Mouse (Mus musculus) embryonic facial prominence, embryonic 11.5 days (tissue): ENCODE results near the gene Pank4. TPM values are rescaled to one million over a fixed set of nuclear protein-coding genes. Genes with fewer than 3 reads are reported as not detected.

Experiments used
- ATAC-seq: fragments of 200-750 bp; cut with Nextera tagmentation; replicated peaks from 2 replicates; pipeline ENCODE4 v1.8.0; 2017; ENCODE audit warnings: low read depth; ENCODE audit not compliant: insufficient number of reproducible peaks, low FRiP score, low TSS enrichment
- DNase-seq: peaks from one replicate; pipeline ENCODE4 v3.0.0-alpha.2; 2015; ENCODE audit warnings: low spot score
- H3K27ac ChIP-seq: fragments of 300-500 bp; sonication (generic); replicated peaks from 2 replicates; pipeline ENCODE4 v1.5.1; 2014; ENCODE audit warnings: mild to moderate bottlenecking, low read depth, low read length, control low read depth
- H3K27me3 ChIP-seq: fragments of 300-500 bp; sonication (generic); 2 replicates; pipeline ENCODE4 v1.6.1; 2014; ENCODE audit warnings: mild to moderate bottlenecking, low read length, moderate library complexity, mixed read lengths; ENCODE audit not compliant: control insufficient read depth, insufficient read depth
- H3K36me3 ChIP-seq: fragments of 300-500 bp; sonication (generic); replicated peaks from 2 replicates; pipeline ENCODE4 v1.6.1; 2014; ENCODE audit warnings: low read depth, mild to moderate bottlenecking, low read length, moderate library complexity, mixed read lengths; ENCODE audit not compliant: control insufficient read depth, insufficient read depth
- H3K4me1 ChIP-seq: fragments of 300-500 bp; sonication (generic); 2 replicates; pipeline ENCODE4 v1.6.1; 2014; ENCODE audit warnings: low read length, mixed read lengths; ENCODE audit not compliant: control insufficient read depth, insufficient read depth
- H3K4me2 ChIP-seq: fragments of 300-500 bp; sonication (generic); 2 replicates; pipeline ENCODE4 v1.6.1; 2014; ENCODE audit warnings: low read depth, mild to moderate bottlenecking, control low read depth, low read length, moderate library complexity
- H3K4me3 ChIP-seq: fragments of 300-500 bp; sonication (generic); 2 replicates; pipeline ENCODE4 v1.5.1; 2014; ENCODE audit warnings: low read depth, low read length, control low read depth
- H3K9ac ChIP-seq: fragments of 300-500 bp; sonication (generic); replicated peaks from 2 replicates; pipeline ENCODE4 v1.6.1; 2014; ENCODE audit warnings: mild to moderate bottlenecking, control low read depth, low read length
- H3K9me3 ChIP-seq: fragments of 300-500 bp; sonication (generic); replicated peaks from 2 replicates; pipeline ENCODE4 v1.6.1; 2016; ENCODE audit warnings: mild to moderate bottlenecking, low read length, inconsistent platforms, mixed read lengths; ENCODE audit not compliant: control insufficient read depth
- WGBS: fragments of 180-500 bp; shearing (Covaris S2); extraction: QIAGEN DNeasy Blood & Tissue Kit; methylation state at CpG from one replicate; pipeline ENCODE4 v1.1.7; 2014; 5-methylcytosine and 5-hydroxymethylcytosine counted together
- polyA plus RNA-seq: library from polyadenylated mRNA; unstranded; fragments of >200 nt; fragmentation: Nextera tagmentation; extraction: Ambion mirVana; gene quantifications from 2 replicates; pipeline ENCODE4 v1.2.1, GENCODE M21; 2014

Gene Pank4
- polyA plus RNA-seq, 1 experiment from 2014 or later: 48.8 TPM

- no peaks in the 10 kb centered on the region for H3K4me1 ChIP-seq
- H3K27ac ChIP-seq: no peak overlapping the region
- 79% methylated on average over 8 of the region's 8 CpGs for WGBS
- H3K4me2 ChIP-seq: no peak overlapping the region
- DNase-seq: no peak
- no peak for ATAC-seq
- no peak overlapping the region for H3K4me3 ChIP-seq
- no peaks in the 10 kb centered on the region for H3K27me3 ChIP-seq
- no peaks in the 10 kb centered on the region for H3K9me3 ChIP-seq
- no peak overlapping the region for H3K9ac ChIP-seq
- H3K36me3 ChIP-seq: no peaks in the 10 kb centered on the region
Measured at GRCm38 (mm10) chr4:155011312-155012025, 47.5 kb downstream of the Pank4 start.

GRCm38 (mm10) chr4:155012115-155012514, 48.2 kb downstream of the Pank4 start:
- Histone ChIP-seq H3K4me1 (no peaks in the 10 kb centered on the region), H3K4me3 (no peak overlapping the region), H3K9ac (no peak overlapping the region), H3K27me3 (no peaks in the 10 kb centered on the region), H3K9me3 (no peaks in the 10 kb centered on the region), H3K4me2 (no peak overlapping the region), H3K27ac (no peak overlapping the region), H3K36me3 (no peaks in the 10 kb centered on the region)
- no peak for ATAC-seq
- DNase-seq: no peak
- 54% methylated on average over 2 of the region's 2 CpGs for WGBS

DNA sequence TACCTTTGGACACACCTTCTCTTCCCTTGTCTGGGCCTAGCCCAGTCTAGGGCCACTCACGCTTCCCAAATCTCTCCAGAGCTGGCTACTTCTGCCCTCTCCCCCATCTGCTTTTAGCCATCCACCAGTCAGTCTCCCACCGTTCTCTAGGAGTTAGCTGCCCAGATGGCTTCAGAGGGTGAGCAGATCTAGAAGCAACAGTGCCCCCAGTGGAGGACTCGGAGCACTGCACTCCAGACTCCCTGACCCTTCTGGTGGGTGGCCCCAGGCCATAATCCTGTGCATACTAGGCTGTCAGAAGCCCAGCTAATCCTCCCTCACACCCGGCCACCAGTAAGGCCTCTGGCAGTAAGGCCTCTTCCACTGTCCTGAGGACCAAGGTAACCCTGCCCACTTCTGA, 48.9 kb downstream of the Pank4 start:
- H3K9me3 ChIP-seq: no peaks in the 10 kb centered on the region
- ATAC-seq: peak; percentile 67
- H3K4me1 ChIP-seq: no peaks in the 10 kb centered on the region
- no peak overlapping the region for H3K9ac ChIP-seq
- DNase-seq: peak; percentile 84
- H3K36me3 ChIP-seq: no peaks in the 10 kb centered on the region
- H3K27me3 ChIP-seq: no peaks in the 10 kb centered on the region
- no peak overlapping the region for H3K4me3 ChIP-seq
- no peak overlapping the region for H3K4me2 ChIP-seq
- no peak overlapping the region for H3K27ac ChIP-seq
- 6% methylated on average over 4 of the region's 4 CpGs for WGBS

- Histone ChIP-seq H3K4me2 (no peak overlapping the region), H3K27ac (no peak overlapping the region), H3K4me1 (peaks cover 5% of the 10 kb centered on the region), H3K27me3 (no peaks in the 10 kb centered on the region), H3K36me3 (no peaks in the 10 kb centered on the region), H3K9ac (no peak overlapping the region), H3K9me3 (no peaks in the 10 kb centered on the region), H3K4me3 (no peak overlapping the region)
- no peak for ATAC-seq
- no peak for DNase-seq
- WGBS: 62% methylated on average over 14 of the region's 14 CpGs
Measured at GRCm38 (mm10) chr4:155014244-155014643, 50.3 kb downstream of the Pank4 start.

DNA sequence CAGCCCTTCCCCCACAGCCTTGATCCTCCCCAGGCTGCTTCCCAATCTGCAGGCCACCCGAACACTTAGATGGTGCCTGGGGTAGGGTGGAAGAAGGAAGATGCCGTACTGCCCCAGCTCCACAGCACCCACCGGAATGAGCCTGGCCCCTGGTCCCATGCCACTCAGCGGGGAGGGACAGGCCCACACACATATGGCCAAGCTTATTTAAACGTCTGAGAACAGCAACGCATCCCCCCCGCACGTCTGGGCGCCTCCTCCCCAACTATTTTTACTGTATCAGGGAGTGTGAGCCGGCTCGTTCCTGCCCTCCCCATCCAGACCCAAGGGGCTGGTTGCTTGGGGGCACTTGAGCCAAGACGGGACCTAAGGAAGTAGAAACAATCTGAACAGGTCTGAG, 50.9 kb downstream of the Pank4 start:
- Histone ChIP-seq H3K27ac (no peak overlapping the region), H3K9ac (no peak overlapping the region), H3K36me3 (no peaks in the 10 kb centered on the region), H3K4me2 (no peak overlapping the region), H3K27me3 (no peaks in the 10 kb centered on the region), H3K9me3 (no peaks in the 10 kb centered on the region), H3K4me3 (no peak overlapping the region), H3K4me1 (peaks cover 5% of the 10 kb centered on the region)
- WGBS: 74% methylated on average over 12 of the region's 12 CpGs
- ATAC-seq (no peak), DNase-seq (no peak)

DNA sequence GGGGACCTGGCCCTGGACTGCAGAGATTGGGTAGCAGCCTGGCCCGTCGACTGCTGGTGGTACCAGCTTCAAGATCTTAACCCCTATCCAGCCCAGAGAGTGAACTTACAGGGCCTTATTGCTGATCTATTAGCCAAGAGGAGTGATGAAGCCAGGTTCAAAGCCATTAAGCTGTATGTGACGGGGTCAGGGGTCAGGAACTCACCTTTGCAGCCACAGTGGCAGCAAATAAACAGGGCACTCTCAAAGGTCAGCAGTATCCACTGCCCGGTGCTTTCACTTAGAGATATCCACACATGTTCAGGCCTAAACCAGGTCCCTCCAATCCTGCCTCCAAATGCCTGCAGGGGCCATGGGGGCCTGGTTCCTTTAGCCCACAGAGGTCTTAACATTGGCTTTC, 51.6 kb downstream of the Pank4 start:
- no peak overlapping the region for H3K4me2 ChIP-seq
- DNase-seq (no peak), ATAC-seq (no peak)
- no peaks in the 10 kb centered on the region for H3K9me3 ChIP-seq
- H3K4me3 ChIP-seq: no peak overlapping the region
- H3K27me3 ChIP-seq: no peaks in the 10 kb centered on the region
- H3K27ac ChIP-seq: no peak overlapping the region
- H3K9ac ChIP-seq: no peak overlapping the region
- H3K4me1 ChIP-seq: peaks cover 5% of the 10 kb centered on the region
- no peaks in the 10 kb centered on the region for H3K36me3 ChIP-seq
- 70% methylated on average over 4 of the region's 4 CpGs for WGBS

DNA sequence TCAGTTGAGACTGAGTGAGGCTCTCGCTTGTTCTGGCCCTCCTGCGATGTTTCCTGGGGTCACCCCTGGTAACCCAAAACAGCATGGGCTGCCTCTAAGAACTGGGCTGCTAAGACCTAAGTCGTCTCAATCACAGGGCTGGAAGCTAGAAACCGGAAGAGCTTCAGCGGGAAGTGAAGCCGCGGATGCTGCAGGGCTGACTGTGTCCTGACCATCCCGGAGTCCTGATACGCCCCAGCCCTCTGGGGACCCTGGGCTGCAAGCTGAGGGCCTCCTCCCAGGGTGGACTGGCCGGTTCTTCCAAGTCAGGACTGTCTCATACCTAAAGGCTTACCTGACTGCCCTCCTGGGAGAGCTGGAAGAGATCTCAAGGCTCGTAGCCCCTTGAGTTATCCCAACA, 52.9 kb downstream of the Pank4 start:
- no peak overlapping the region for H3K9ac ChIP-seq
- no peak overlapping the region for H3K27ac ChIP-seq
- 54% methylated on average over 11 of the region's 11 CpGs for WGBS
- no peak for ATAC-seq
- peaks cover 5% of the 10 kb centered on the region for H3K4me1 ChIP-seq
- DNase-seq: no peak
- no peak overlapping the region for H3K4me2 ChIP-seq
- H3K27me3 ChIP-seq: no peaks in the 10 kb centered on the region
- H3K36me3 ChIP-seq: no peaks in the 10 kb centered on the region
- no peaks in the 10 kb centered on the region for H3K9me3 ChIP-seq
- no peak overlapping the region for H3K4me3 ChIP-seq

DNA sequence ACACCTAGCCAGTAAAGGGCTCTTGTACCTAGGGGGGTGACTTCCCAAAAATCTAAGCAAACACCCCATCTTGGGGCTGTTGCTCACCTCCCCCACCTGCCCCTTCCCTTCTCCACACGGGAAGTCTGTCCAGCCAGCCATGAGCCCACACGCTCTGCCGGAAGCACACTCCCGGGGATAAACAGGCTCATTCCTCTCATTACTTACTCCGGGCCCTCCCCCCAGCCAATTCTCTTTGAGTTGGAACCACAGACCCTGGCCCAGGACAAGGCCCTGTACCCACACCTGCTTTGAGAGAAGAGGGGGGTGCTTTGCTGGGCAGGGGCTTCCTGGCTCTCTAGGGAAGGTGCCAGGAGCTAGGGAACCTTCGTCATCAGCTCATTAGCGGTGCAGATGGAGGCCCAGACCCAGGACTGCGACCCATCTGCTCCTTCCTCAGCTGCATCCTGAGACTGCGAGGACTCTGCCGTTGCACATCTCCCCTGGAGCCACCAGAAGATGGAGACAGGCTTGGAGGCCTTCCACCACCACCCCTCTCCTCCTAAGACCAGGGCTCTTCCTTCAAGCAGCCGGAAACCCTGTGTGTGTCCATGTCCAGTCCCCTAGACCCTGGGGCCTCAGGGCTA, 53.4 kb downstream of the Pank4 start:
- DNase-seq (no peak), ATAC-seq (no peak)
- no peaks in the 10 kb centered on the region for H3K27me3 ChIP-seq
- no peaks in the 10 kb centered on the region for H3K9me3 ChIP-seq
- no peak overlapping the region for H3K27ac ChIP-seq
- H3K36me3 ChIP-seq: no peaks in the 10 kb centered on the region
- 69% methylated on average over 11 of the region's 11 CpGs for WGBS
- H3K4me2 ChIP-seq: no peak overlapping the region
- H3K9ac ChIP-seq: no peak overlapping the region
- peaks cover 5% of the 10 kb centered on the region for H3K4me1 ChIP-seq
- no peak overlapping the region for H3K4me3 ChIP-seq
